Mouse (Mus musculus) yolk sac, embryonic 10.5 days (tissue): ENCODE data around the gene Sart1.

Experiments
- DNase-seq: peaks from one replicate; pipeline ENCODE4 v3.0.0-alpha.2; 2017; ENCODE audit warnings: low spot score

Sart1 gene

DNA sequence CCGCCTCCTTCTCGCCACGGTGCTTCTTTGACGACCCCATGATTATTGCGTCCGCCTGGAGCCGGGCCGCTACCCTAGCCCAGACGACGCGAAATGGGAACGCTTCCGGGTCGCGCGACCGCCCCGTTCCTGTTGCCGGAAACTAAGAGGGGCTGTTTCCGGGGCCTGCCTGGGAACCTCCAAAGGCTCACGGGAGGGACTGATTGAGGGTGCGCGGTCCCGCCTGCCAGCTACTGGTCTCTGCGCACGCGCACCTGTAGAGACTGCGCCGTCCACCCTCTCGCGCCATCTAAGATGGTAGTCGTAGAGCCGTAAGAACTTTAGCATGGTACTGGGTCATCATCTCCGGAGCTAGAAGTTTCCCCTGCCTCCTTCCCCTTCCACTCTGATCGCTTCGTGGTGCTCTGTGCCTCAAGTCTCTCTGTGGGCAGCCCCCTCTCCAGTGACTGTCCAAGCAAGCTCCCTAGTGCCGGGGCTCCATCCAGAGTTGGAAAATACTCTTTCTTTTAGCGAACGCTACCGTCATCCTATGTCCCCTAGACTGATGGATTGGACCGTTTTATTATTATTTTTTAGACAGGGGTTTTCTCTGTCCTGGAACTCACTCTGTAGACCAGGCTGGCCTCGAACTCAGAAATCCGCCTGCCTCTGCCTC is at the start of gene Sart1:
Gene Sart1 (minus strand): TSS at position 116 of the 655 bp plus-strand sequence.
- DNase-seq, result peak; percentile 93

DNA sequence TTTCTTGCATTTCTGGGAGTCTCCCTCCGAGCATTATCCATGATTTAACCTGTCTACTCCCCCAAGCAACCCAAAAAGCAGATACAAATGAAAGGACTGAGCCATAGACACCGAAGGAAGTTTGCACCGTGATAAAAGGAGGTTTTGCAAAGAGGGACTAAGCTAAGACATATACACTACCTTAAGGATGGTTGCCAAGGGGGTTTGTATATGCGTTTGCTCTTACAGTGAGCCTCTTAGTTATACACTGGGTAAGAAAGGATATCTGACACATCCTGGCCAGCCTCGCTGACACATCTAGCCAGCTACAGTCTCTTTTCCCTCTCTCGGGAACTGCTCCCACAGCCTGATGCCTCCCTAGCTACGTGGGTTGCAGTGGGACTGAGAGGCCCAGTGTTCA is 45.4 kb upstream of the Sart1 start:
- no peak for DNase-seq

DNA sequence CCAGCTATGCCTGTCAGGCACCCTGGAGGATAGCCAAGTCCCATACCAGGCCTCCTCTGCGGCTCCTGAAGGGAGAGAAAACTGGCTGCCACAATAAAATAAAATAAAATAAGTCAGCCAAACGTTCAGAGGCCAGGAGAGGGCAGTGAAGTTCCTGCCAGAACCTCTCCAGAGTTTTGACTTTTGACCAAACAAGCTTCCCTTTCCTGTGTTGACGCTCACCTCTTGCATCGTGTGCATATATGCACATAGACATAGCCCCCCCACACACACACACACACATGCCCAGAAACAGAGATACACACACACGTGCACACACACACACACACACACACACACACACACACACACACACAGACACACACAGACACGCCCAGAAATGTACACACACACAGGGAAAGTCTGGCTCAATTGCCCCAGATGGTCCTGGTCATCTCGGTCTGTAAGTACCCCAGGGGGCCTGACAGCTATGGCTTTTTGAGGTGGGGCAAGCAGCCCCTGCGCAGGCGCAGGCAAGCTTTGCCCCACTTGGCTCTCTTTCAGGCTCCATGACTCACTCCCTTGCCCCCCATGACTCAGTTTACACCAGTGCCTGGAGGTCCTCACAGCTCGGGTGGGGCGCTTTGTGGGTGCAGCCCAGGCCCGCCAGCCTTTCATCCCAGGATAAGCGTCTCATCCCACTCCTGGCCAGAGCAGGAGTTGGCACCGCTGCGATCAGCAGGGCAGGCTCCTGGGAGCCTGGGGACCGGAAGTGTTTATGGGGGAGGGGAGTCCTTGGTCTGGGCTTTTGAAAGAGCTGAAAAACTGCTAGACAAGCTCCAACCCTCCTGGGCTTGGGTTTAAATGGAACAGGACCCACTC is 44.7 kb upstream of the Sart1 start:
- DNase-seq, result peak; percentile 45

DNA sequence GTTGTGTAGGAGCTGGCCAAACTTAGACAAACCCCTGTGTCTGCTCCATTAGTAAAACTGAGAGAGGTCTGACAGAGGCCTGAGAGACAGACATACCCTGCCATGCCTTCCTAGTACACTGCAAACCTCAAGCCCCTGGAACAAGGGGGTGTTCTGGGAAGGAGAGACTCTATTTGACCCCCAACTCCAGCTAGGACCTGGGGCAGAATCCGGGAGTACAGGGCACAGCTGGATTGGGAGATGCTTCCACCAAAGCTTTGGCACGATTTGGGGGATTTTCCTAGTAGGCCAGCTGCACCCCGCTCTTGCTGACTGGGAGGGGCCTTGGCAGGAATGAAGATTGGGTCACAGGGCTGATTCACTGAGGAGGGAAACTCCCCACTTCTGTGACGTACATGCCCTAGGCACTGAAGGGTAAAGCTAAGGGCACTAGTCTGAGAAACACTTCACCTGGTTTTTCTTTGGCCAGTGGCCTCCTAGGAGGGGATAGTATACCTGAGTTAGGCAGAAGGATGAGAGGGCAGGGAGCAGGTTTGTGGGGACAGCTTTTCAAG is 43.5 kb upstream of the Sart1 start:
- no peak for DNase-seq

DNA sequence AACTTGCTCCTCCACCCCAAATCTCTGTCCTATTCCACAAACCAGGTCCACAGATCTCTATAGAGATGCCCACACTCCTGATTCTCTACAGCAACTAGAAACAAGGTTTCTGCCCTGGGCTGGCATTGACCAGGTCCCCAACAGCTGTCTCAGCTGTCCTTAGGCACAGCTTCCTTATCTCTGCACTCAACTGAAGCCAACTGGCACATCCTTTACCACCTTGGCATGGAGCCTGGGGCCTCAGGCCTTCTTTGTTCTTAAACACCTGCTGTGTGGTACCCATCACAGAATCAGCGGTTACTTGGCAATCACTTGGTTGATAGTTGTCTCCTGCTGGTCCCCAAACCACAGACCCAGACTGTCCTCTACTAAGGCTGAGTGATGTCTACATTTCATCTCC is 41.9 kb upstream of the Sart1 start:
- DNase-seq, result no peak

DNA sequence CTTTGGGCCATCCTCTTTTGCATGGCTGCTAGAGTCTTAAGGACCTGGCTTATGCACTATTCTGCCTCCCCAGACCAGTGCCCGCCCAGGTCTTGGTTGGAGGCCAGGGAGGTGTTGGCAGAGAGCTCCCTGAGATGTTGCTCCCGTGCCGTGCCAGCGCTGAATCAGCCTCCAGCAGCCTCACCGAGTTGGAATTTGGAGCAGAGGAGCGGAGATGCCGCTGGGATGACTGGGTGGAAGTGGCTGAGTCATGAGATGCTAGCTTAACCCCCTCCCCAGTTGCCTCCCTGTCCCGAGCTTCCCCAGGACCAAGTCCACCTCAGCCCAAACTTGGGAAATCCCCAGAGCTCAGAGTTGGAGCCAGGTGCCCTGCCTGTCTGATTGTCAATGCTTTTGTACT is 41.3 kb upstream of the Sart1 start:
- DNase-seq, result no peak

DNA sequence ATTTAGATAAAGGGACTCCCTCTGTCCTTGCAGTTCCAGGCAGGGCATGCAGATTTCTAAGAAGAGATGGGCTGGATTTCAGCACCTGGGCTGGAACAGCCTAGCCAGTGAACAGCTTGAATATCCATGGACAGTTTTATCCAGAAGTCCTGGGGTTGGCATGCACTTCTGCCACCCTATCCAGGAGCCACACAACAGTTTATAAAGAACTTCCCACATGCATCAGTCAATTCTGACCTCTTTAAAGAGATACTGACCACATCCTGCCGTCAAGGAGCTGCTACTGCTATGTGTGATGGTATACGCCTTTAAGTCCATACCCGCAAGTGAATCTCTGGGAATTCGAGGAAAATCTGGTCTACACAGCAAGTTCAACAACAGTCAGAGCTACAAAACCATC is 40.7 kb upstream of the Sart1 start:
- no peak for DNase-seq

DNA sequence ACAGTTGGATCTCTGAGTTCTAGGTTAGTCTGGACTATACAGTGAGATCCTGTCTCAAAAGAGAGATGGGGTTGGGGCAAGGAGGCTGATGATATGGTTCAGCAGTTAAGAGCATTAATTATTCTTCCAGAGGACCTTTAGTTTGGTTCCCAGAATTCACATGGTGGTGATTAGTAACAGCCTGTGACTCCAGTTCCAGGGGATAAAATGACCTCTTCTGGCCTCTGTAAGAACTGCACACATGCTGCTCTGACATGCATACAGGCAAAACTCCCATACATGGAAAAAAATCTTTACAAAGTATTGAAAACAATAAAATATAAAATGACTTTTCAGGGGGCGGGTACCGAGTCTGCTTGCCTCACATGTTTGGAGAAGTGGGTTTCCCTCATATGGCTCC is 39.6 kb upstream of the Sart1 start:
- DNase-seq, result no peak

DNA sequence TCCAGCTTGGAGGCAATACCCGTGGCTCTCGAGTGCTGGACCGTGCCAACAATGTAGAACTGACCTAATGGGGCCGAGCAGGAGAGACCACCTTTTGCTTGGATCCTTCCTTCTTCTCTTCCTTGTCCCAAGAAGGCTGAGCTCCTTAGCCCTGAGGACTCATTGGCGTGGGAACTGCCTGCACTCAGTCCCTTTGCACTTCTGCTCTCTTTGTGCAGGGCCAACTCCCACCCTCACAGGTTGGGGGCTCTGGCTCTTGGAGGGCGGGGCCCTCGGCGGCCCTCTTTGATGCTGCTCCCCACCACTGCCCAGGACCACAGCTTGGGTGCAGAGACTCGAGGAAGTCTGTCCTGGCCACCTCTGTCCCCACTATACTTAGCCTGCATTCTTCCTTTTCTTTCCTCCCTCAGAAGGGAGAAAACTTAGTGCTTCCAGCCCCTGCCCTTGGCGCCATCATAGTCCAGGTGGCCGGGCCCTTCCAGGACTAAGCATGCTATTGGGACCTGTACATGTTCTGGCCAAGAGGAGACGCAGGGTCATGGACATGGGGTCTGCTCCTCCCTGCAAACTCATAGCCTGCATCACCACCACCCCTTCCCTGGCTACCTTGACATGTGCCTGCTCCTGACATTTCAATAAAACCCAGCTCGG is 38.3 kb upstream of the Sart1 start:
- no peak for DNase-seq

DNA sequence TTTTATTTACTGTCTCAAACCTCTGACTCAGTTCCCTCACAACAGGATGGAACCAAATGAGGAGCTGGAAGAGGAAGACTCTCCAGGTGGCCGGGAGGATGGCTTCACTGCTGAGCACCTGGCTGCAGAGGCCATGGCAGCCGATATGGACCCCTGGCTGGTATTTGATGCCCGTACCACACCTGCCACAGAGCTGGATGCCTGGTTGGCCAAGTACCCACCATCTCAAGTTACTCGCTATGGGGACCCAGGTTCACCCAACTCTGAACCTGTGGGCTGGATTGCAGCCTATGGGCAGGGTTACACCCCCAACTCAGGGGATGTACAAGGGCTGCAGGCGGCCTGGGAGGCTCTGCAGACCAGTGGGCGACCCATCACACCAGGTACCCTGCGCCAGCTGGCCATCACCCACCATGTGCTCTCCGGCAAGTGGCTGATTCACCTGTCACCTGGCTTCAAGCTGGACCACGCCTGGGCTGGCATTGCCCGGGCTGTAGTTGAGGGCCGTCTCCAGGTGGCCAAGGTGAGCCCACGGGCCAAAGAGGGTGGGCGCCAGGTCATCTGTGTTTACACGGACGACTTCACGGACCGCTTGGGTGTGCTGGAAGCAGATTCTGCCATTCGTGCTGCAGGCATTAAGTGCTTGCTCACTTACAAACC is 37.5 kb upstream of the Sart1 start:
- DNase-seq, result no peak

DNA sequence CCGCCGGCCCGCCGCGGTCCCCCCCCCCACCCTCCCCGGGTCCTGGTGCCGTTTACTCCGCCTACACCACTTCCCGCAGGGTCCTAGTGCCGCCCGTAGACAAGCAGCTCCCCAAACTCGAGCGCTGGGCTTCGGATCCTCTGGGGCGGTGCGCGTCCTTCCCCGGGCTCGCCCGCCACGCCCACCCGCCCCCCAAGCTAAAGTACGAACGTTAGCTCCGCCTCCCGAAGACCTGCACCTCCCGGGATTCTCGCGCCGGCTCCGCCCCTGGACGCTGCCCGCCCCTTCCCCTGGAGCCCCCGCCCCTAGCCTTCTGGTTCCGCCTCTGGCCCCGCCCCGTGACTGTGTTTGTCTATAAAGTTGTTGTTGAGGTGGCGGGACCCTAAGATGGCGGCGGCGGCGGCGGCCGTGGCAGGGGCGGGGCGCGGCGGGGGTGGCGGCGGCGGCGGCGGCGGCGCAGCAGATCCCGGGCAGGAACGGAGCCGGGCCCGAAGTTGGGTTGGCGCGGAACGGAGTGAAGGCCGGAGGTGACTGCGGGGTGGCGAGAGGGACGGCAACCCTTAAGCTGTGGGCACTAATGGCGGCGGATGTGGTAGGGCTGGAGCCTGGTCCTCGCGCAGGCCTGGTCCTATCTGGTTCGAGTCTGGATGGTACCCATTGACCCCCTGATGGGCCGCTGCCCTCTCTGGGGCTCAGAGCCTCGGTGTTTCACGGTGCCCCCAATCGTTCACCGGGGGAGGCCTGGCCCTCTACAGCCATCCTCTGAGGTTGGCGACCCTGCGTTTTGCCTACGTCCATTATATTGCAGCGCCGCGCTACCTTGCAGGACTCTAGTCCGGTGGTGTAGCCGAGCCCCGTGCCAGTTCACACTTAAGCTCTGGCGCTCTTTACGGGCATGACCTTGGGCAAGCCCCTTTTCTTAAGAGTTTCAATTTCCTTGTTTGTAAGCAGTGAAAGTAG is 36.6 kb upstream of the Sart1 start, which contains the start of the genes Drap1 and AI837181:
Gene Drap1 (minus strand): TSS at position 198 of the 960 bp plus-strand sequence.
Gene AI837181 (plus strand): TSS at position 363 of the 960 bp plus-strand sequence.
- peak; percentile 97 for DNase-seq

DNA sequence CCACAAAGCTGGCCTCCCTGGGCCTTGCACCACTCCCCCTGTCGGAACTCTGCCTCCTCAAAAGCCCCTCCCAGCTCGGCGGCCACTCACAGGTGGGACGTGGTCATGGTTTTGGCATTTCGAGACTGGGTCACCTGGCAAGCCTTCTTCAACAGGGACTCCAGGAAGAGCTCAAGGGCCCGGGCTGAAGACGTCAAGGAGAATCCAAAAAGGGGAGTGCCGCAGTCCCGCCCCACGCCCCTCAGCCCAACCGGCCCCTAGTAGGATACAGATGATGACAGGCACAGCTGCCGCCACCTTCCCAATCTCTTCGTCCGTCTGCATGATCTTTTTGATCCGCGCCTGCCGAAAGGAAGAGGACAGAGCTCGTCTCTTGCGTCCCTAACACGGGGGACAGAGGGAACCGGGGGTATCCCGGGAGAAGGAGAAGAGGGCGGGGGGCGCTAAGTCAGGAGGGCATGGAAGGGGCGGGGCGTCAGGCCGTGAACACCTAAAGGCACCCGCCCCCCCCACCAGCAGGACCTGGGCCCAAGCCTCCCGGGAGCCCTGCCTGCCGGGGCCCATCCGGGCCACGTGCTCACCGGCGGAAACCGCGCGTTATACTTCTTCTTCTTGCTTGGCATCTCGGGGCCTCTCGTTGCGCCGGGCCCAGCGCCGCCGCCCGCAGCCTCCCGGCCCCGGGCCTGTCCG is 35.7 kb upstream of the Sart1 start:
- DNase-seq, result peak; percentile 88

DNA sequence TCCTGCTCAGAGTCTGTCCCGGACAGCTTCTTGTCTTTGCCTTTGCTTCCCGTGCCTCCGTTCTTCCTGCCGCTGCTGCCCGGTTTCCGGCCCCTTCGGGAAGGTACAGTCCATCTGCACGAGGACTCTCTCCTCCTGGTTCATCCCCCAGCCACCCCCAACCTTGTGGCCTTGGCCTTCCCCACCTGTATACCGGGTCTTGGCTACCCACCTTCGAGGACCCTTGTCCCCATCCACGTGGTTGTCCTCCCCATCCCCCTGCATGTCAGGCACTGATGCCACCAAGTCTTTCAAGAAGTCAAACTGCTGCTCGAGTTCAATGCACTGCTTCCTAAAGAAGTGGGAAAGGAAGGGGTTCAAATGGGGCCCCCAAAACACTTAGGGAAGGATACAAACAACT is 35.1 kb upstream of the Sart1 start:
- no peak for DNase-seq

DNA sequence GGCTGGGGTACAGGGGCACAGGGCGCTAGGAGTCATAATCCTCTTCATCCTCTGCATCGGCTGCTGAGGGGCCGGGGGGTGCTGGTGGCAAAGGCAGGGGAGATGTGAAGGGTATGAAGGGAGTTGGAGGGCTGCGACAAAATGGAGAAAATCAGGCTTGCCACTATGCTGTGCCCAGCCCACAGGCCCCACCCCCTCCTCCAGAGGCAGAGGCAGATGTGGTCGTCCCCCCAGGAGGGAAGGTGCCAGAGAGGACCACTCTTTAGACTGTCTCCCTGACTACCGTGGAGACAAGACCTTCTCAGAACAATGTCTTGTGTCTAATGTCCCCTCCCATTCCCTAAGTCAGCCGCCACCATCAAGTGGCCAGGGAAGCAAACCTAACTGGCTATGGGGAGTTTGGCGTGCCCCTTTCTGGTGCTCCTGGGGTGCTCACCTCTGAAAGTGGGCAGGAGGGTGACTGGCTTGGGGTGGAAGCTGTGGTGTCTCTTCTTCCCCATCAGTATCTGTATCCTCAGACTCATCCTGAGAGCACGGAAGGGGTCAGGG is 34.5 kb upstream of the Sart1 start:
- DNase-seq, result no peak

DNA sequence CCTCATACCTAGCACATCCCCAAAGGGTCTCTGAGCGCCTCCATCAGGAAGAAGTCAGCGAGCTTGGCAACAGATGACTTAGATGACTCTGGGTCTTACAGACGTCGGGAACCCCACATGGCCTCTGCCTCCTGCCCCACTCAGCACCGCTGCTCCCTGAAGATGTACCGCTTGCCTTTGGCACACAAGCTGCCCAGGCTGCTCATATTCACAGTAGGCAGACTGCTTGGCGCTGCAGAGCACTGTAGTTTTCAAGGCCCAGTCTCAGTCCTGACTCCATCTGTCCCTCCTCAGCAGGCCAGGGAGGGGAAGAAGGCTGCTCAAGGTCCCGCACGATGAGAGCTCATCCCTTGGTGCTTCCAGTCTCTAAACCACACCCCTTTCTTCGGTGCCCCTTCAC is 33.8 kb upstream of the Sart1 start:
- DNase-seq, result no peak

DNA sequence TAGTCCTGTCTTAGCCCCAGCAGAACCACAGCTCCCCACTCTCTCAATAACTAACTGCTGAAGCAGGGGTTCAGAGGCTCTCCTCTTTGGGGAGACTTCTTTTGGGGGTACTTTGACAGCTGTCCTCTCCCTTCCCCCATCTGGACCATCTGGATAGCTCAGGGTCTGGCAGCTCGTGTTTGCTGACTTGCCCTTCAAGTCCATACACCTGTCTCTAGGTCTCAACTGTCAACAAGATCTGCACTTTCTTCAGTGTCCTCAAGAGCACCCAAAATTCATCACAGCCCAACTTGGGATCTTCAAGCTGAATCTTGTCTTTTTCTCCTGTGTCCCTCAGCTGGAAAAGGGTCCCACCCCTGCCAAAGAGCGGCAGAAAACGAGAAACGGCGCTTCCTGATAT is 33.3 kb upstream of the Sart1 start:
- DNase-seq, result no peak

DNA sequence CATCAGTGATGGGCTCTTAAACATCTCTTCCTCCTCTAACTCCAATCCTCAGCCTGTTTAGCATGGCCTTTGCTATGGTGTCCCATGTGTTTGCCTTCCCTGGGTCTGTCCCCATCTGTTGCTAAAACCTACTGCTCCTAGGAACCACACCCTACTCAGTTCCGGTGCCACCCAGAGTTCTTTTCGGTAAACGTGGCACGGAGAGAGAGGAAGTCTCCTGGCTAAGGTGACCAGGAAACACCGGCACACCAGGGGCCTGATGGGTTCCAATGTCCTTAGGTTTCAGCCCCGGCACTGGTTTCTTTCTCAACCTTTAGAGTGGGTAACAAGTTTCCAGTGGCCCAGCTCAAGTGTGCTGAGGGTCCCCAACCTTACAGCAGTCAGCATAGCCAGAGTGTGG is 32.1 kb upstream of the Sart1 start:
- DNase-seq, result no peak

DNA sequence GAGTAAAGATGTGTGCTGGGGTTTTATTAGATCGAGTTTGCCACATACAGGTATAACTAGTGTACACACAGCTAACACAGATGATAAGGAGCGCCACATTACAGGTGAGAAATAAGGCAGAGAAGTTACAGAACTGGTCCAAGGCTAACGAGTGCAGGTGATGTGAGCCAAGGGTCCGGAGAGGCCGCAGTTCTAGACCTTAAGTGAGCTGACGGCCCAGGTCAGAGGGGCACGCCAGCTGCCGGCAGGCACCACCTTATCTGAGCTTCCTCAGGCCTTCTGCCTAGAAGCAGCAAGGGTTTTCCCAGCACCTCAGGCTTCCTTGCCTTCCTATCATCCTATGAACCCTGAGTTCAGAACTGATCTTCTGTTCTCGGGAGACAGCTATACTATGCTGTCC is 31.1 kb upstream of the Sart1 start:
- DNase-seq, result no peak

DNA sequence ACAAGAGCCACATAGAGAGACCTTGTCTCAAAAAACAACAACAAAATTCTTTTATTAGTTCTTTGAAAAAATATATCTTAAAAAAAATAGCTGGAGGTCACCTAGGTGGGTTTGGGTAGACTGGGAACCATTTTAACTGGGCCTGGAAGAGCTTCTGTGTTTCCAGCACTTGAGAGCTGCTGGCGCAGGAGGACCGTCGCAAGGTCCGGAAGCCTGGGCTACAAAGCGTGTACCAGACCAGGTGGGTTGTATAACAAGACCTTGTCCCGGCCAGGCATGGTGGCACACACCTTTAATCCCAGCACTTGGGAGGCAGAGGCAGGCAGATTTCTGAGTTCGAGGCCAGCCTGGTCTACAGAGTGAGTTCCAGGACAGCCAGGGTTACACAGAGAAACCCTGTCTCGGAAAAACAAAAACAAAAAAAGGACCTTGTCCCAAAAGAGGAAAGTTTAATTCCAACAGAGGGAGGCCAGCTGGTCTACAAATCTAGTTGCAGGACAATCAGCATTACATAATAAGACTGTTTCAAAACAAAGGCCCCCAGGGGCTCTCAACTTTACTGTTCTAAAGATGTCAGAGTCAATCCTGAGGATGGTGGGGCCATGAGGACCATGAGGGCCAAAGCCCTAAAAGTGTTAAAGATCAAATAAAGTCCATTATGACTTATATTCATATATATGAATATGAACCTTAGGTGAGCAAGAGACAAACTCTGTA is 30.4 kb upstream of the Sart1 start:
- DNase-seq, result no peak
